Mouse (Mus musculus) embryonic facial prominence, embryonic 13.5 days (tissue): ENCODE measurements around the gene Ybx3. TPM values are rescaled to one million over a fixed set of nuclear protein-coding genes. Genes with fewer than 3 reads are reported as not detected.

Experiments used
- polyA plus RNA-seq: library from polyadenylated mRNA; unstranded; fragments of >200 nt; fragmentation: Nextera tagmentation; extraction: Ambion mirVana; gene quantifications from 2 replicates; pipeline ENCODE4 v1.2.1, GENCODE M21; 2015

Ybx3 gene
- polyA plus RNA-seq, 1 experiment from 2014 or later = 49.3 TPM

Other genes with a start within 250 kb of the Ybx3 start
- gene Klra2, start 141.1 kb downstream of the Ybx3 start, polyA plus RNA-seq = not detected in 2 replicates
- 64.3 and 65.1 TPM in 2 replicates for gene Magohb, start 95.2 kb downstream of the Ybx3 start, polyA plus RNA-seq
- 0.65 and 0.91 TPM in 2 replicates for gene Styk1, start 34.9 kb downstream of the Ybx3 start, polyA plus RNA-seq
- gene 5430401F13Rik, start 97.9 kb upstream of the Ybx3 start, polyA plus RNA-seq = not detected in 2 replicates
- gene Gm6619, start 97.9 kb upstream of the Ybx3 start, polyA plus RNA-seq = not detected in 2 replicates
- gene Tas2r130, start 242.4 kb upstream of the Ybx3 start, polyA plus RNA-seq = not detected in 2 replicates